Mouse (Mus musculus): ENCODE data around the gene Cdh8.

The Cdh8 gene

DNA sequence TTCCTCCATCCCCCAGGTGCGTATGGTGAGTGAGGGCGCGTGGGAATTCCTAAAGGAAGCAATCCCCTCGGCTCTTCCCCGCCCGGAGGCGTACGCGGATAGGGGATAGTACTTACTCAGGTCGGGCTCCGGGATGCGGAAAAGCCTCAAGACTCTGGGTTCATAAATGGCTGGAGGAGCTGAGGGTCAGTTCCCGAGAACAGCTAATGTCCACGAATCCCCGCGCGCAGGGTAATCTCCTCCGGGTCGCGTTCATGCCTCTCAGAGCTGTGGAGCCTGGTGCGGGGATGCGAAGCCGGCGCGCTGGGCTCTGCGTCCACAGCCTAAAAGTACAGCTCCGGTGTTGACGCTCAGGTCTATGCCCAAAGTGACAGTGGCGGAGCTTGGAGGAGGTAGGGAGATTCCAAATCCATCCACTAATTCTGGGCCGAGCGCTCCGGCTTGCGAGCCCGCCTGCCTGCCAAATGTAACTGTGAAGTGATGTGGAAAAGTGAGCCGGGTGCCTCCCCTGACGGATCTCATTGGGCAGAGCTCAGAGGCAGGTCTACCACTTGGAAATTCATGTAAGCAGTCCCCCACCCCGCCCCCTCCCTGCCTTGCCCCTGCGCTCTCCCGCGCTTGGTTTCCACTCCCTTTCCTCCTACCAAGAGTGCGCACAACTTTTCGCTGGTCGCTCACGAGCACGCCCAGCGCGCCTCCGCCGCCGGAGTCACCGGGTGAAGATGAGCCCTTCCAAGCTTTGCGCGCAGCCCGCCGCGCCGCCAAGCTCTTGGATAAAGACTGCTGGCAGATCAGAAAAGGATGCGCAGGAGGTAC is at the start of gene Cdh8:
Cdh8 (minus strand) TSS at position 506 of the 816 bp plus-strand sequence.
- in situ Hi-C loops (cut with MboI), result no loop called here

DNA sequence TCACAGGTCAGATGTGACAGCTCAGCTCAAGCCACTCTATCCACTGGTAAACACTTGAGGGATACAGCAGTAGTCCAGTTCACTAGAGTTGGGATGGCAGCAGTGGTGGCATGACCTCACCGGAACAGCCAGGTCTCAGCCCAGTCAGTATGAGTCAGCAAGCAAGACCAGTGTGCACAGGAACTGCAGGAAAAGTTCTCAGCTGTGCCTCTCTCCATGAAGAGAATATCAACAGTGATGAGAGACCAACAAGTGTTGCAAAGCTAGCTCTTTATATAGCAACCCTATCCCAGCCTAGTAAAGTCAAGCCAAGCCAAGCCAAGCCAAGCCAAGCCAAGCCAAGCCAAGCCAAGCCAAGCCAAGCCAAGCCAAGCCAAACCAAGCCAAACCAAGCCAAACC is 30.2 kb upstream of the Cdh8 start:
- in situ Hi-C loops (cut with MboI), result no loop called here

DNA sequence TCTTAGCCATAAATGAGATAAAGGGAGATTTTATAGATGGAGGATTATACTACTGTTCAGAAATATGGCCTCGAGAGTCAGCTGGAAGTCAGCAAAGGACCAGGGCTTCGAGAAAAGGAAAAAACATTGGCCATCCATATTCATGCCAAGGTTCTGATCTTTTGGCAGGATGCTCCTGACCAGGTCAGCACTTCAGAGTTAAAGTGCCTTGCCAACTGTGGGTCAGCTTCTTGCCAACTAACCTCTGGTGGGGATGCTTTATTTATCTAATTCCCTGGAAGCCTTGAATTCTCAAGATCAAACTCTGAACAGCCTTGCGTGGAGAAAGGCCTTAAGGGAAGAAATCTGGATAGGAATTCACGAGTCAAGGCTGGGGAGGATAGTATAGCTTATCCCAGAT is 9.6 kb upstream of the Cdh8 start:
- in situ Hi-C loops (cut with MboI), result no loop called here

DNA sequence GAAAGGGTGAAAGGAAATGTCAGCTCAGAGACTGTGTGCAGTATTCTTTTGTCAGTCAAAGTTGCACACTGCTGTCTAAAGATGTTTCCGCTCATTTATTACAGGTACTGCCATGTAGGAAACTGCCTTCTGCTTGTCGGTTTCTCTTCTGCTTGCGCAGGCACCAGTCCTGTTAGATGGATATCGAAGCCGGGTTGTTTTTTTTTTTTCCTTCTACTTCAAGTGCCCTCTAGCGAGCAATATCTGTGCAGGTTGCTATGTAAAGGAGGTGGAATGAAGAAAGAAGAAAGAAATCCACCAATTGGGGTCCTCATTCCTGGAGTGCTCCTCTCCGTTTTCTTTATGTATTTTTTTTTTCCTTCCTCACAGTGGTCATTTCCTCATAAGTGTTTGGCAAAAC is 5.2 kb upstream of the Cdh8 start:
- in situ Hi-C loops (cut with MboI), result no loop called here

DNA sequence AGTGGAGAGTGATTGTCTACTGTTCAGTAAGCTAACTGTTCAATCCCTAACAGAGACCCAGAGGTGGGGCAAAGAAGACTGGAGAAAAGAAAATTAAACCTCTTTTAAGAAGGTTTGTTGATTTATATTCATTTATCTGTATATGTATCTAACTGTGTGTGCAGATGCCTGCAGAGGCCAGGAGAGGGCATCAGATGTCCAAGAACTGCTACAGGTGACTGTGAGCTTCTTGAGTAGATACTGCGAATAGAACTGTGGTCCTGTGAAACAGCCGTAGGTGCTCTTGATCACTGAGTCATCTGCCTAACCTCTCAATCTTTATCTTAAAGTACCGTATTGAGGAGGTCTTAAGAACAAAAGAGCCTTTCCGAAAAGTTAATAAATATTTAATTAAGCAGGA is 3.5 kb upstream of the Cdh8 start:
- in situ Hi-C loops (cut with MboI), result no loop called here

DNA sequence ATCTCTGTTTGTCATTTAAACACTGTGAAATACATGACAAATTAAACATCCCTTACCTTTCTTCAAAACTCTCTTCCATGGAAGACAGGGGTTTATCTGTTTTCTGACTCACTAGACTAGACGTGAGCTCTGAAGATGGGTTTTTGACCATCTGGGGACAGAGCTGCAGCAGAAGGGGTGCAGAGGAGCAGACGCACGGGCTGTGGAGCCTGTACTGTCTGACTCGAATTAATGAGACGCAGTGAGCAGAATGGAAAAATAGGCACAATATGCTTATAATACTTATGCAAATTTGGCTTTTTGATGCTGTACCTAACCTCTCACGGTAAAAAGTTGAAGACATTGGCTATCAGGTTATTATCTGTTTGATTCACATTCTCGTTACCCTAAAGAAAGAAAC is 1.2 kb upstream of the Cdh8 start:
- in situ Hi-C loops (cut with MboI), result no loop called here

DNA sequence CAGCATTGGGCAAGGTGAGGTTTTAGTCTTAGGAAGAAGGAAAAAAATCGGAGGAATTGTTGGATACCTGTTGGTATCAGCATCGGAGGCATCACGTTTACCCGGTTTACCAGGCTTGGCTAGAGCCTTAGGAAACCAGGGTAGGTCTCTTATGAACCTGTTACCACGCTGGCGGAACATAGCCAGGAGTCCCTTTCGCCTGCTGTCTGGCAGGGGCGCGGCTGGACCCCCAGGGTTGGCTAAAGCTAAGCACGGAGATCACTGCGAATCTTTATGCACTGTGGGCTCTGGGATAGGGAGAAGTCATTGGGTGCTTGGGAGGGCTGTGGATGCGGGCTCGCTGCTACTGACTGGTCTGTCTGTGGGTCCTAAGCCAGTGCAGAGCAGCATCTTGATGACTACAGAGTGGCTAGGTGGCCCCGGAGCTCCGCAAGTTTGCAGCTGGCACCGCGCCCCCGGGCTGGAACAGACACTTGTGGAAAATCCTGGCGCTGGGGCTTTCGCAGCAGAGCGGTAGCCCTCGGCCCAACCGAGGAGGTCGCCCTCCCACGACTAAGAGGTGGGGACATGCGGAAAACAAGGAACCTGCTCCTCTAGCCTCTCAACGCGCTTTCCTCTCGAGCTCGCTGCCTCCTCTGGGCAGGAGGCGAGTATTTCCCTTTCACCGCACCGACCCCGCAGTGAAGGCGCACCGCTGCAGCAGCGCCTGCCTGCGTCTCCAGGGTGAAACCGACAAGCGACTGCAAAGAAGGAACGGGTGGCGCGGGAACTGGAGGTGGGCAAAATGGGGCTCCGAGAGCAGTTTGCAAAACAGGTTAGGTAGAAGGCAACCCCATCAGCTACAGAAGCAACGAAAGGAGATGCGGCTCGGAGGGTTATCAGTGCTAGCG is 950 bp downstream of the Cdh8 start:
- in situ Hi-C loops (cut with MboI), result no loop called here

DNA sequence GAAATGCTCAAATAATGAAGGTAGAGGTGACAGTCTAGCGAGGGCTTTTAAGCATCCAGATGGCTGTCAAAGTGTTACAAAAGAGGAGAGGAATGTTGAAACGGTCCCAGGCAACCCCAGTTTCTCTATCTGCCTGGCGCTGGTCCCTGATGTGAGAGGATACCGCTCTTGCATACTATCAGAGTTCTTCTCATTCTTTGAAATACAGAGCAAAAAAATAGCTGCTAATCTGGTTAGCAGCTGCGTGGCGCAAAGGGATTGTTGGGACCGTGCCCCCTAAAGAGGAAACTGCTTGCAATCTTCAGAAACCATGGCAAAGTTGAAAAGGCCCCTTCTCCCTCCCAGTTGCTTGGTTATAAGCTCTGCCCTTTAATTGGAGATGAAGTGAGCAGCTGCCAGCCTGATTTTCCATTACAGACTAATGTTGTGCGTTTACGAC is 1.8 kb downstream of the Cdh8 start:
- in situ Hi-C loops (cut with MboI), result no loop called here

DNA sequence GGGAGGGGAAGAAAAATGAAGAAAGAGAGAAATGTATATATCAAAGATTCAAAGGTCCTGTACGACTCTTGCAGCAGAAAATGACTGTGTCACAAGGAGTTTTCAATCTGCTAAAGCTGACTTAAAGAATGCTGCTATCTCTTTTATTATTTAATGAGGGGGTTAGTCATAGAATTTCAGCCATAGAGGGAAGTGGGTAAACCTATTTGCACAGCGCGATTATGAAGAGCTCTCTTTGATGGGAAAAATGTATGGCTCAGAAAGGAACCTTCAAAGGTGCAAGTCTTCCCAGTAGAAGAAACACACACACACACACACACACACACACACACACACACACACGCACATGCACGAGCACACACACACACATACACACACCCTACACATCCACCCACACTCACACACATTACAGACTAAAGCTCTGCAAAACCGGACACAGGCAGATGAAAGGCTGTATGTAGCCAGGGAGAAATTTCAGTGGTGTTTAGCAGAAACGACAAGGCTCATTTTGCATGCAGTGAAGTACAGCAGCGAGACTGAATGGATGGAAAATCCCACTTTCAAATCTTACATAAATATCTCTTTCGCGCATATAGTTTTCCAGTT is 2.3 kb downstream of the Cdh8 start:
- in situ Hi-C loops (cut with MboI), result no loop called here

DNA sequence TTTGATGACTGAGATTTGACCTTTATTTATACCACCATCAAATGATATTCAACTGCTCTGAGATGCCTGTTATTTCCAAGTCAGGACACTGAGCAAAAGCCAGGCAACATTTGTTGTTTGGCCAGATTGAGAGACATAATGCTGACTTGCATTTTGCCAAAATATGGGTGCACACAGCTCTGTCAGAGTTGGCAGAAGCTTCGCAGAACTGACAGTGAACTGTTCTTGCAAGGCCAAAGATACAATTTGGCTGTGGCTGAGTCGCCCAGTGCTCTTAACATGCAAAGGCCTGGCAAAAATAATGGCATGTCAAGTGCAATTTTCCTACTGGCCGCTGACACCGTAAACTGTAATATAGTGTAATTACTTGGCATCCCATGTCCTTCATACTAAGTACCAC is 22.4 kb downstream of the Cdh8 start:
- in situ Hi-C loops (cut with MboI), result no loop called here

DNA sequence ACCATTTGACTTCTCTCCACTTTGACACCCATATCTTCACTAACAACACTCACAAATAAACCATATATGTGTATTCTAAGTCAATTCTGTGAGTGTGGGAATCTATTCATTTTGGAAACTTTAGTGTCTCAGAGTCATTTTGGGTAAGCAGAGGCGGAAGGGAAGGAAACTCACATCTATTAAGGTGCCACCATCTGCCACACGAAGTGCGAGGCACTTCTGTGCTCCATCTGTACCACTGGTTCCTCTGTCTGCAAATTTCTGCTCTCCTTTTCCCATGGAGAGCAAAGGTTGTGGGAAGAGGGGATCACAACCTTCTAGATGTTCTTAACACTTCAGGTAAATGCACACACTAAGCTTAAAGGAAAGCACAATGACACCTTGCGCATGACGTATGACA is 46.2 kb downstream of the Cdh8 start:
- in situ Hi-C loops (cut with MboI), result no loop called here

DNA sequence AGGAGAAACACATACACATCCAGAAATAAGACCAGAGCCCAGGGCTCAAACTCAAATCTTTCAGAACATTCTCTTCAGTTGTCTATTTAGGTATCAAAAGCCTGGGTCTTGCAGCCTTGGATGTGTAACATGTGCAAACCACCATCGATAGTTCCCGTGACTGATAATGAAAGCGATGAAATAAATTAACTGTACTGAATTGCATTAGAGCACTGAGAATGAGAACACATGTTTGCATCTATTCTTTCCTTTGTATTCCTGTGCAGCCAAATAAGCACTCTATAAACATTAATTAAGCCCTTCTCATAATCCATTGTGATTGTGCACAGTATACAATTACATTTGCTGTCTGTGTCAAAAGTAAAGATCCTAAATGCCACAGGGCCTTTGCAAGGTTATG is 47.1 kb downstream of the Cdh8 start:
- in situ Hi-C loops (cut with MboI), result no loop called here

DNA sequence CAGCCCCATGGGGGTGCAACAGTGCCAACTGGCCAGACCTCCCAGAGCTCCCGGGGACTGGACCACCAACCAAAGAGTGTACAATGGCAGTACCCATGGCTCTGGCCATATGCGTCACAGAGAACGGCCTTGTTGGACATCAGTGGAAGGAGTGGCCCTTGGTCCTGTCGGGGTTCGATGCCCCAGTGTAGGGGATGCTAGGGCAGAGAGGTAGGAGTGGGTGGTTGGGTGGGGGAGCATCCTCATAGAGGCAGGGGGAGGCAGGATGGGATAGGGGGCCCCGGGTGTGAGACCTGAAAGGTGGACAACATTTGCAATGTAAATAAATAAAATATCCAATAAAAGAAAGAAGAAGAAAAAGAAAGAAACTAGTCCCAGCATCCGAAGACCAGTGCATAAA is 47.8 kb downstream of the Cdh8 start:
- in situ Hi-C loops (cut with MboI), result no loop called here

DNA sequence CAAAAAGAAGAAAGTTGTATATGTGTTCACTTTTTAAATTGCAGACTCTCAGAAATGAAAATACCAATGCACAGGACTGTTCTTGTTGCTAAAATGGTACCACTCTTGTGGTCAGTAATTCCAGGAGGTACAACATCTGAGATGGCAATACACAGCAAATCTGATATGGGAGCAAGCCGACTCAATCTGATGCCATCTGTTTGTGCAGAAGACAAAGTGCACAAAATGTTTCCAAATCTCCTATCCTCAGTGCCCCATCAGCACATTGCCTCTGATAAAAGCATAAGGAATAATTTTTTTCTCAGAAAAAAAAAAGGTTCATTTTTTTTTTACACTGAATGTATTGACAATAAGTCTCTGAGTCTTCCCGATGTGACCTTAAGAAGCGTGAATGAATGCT is 62.3 kb downstream of the Cdh8 start:
- in situ Hi-C loops (cut with MboI), result no loop called here

DNA sequence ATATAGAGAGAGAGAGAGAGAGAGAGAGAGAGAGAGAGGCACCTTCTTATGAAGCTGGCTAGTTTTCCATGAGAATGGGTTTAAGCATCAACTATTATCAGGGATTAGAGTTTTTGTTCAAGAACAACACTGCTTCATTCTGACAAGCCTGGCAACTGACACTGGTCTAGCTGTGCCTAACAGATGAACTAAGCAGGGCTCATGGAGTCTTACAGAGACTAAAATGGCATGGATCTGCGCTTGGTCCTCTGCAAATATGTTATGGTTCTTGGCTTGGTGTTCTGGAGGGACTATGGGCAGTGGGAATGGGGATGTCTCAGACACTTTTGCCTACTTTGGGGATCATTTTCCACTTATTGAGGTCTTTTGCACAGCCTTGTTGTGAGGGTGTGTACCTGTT is 63.0 kb downstream of the Cdh8 start:
- in situ Hi-C loops (cut with MboI), result no loop called here

DNA sequence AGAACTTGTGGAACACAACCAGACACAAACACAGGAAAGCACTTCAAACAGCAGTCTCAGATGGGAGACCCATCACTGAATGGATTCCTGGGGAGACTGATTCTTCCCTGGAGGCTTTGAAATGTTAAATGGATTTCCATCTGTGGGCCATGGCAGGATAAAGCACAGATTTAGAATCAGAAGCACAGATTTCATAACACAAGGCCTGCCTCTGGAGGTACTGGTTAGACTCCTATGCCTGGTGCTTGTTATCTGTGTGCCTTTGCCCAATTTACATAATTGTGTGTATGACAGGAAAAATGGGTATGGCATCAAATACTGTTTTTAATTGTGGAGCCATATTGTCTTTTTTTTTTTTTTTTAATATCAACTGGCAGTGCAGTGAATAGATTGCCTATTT is 66.8 kb downstream of the Cdh8 start:
- in situ Hi-C loops (cut with MboI), result no loop called here

DNA sequence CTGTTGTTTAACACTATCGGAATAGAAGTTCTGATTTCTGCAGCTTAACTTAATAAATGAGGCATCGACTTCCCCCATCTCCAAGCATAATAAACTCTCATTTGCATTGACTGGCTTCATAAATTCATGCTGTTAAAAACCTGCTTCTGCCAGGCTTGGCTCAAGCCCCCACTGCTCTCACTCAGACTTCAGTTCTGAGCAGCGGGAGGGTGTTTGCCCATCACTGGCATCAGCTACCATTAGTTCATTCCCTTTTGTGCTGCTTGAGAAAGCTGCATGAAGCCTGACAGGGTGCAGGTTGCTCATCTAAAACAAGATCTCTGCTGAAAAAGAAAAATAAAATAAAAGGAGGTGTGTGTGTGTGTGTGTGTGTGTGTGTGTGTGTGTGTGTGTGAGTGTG is 67.7 kb downstream of the Cdh8 start:
- in situ Hi-C loops (cut with MboI), result no loop called here

DNA sequence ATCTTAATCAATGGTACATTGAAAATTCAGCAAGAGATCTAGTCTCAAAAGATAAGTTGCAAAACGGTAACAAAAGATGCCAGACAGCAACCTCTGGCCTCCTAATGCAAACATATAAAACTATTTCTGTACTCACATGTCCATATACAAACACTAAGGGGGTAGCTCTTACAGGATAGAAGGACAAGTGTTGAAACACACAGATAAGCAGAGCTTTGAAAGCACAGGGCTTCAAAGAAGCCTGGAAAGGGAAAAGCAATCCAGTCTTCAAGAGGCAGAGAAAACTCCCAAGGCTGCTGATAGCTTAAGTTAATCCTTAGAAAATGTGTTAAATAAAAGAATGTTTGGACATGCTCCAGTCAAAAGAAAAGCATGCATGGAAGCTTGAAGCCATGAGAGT is 77.0 kb downstream of the Cdh8 start:
- in situ Hi-C loops (cut with MboI), result no loop called here

DNA sequence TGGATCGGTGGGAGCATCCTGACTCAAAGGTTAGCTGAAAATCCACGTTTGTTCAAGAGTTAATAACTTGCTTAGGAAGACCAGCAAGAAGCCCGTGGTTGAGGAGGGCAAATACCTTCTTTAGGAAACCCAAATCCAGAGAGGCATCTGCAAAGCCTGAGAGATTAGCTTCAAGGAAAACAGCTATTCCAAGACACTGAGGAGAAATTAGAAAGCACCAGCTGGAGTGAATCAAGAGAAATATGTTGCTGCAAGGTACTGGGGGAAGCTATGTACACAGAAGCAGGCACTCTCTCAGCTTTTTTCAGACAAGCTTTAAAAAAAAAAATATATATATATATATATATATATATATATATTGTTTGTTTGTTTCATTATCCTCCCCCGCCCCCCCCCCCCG is 88.7 kb downstream of the Cdh8 start:
- in situ Hi-C loops (cut with MboI), result no loop called here

DNA sequence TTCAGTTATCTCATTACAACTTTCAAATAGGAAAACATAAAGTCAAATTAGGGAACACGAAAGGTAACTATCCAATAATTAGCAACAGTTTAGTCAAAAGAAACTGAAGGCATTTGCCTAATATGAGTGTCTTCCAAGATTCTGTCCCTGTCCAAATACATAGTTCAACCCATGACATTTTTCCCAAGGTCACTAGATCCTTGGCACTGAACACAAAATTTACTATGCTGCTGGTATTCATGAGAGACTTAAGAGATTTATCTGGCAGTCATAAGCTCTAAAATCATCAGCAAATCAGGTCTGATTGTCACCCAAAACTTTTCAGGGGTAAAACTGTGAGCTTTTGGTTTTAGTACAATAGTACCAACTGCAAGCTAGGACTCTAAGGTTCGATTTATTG is 101.7 kb downstream of the Cdh8 start:
- in situ Hi-C loops (cut with MboI), result no loop called here

DNA sequence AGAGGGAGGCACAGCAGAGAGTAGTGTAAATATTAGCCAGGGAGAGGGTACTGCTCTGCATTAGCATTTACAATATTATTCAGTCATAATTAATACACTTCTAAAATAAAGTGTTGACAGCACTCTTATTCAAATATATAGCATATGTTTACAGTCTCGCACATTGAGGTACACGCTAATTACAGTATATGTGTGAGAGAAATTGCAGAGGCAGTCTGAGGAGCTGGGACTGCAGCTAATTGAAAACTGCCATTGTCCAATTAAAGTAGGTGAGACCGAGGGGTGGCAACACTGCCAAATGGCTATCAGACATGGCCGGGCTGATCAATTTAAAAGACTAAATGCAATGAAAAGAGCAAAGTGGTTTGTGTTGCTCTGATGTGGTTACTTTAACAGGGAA is 112.1 kb downstream of the Cdh8 start:
- in situ Hi-C loops (cut with MboI), result no loop called here

DNA sequence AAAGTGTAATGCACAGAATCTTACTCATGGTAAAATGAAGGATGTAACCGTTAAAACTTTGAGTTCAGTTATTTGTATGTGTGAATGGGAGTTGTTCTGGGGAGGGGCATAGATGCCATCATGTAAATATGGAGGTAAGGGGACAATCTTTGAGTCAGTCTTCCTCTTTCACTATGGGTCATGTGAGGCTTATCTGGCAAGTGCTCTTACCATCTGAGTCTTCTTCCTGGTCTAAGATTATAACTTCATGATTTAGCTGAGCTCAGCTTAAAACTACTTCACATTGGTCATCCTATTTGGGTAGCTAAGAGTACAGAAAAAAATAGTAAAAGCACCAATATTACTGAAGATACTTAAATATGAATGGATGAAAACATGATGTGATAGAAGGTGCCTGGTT is 126.1 kb downstream of the Cdh8 start:
- in situ Hi-C loops (cut with MboI), result no loop called here

DNA sequence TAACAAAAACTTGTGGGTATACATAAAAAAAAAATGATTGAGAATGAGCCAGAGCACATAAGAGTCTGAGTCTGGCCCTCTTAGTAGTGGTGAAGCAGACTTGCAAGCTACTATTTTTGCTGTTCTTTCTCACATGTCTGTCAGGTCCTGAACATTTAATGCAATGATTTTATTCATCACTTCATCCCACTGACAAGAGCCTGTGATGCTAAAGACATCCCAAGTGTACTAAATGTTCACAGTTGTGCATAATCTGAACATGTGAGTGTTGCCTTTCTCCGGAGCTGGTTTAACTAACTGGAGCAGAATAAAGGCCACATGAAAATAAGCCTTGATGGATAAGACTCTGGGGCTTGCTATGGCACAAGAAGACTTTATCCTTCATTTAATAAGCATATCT is 131.2 kb downstream of the Cdh8 start:
- in situ Hi-C loops (cut with MboI), result no loop called here

All from mature B cell (primary cell).